Mouse (Mus musculus) CD4-positive naive resting alpha-beta T cell, adult 76 days (primary cell): ENCODE measurements around the gene Gm4767. TPM values are rescaled to one million over a fixed set of nuclear protein-coding genes. Genes with fewer than 3 reads are reported as not detected.

Experiments
- total RNA-seq: library from RNA; stranded (reverse); gene quantifications from one replicate; pipeline ENCODE4 v1.2.4, GENCODE M21; 2023

Gene Gm4767
- 0.73 TPM for total RNA-seq

GRCm38 (mm10) chr10:81811899-81812298, at the start of gene Gm4767:
Gene Gm4767 (plus strand): TSS chr10:81812186.

GRCm38 (mm10) chr10:81770506-81771403, 41.2 kb upstream of the Gm4767 start, which contains the start of gene Gm3055:
Gene Gm3055 (minus strand): TSS chr10:81771161.

GRCm38 (mm10) chr10:81863409-81864407, 51.7 kb downstream of the Gm4767 start, which contains the start of gene Gm32687:
Gene Gm32687 (plus strand): TSS chr10:81863934.

Other genes starting within 250 kb of the Gm4767 start
- 4.3 TPM for gene Tle2, start 237.6 kb upstream of the Gm4767 start, total RNA-seq
- not detected for gene Tle6, start 211.1 kb upstream of the Gm4767 start, total RNA-seq
- 4.0 TPM for gene BC025920, start 205.9 kb upstream of the Gm4767 start, total RNA-seq
- 21.5 TPM for gene Sirt6, start 184.4 kb upstream of the Gm4767 start, total RNA-seq
- gene Ankrd24, start 183.6 kb upstream of the Gm4767 start, total RNA-seq: 5.2 TPM
- 1.2 TPM for gene Gm10778, start 163.1 kb upstream of the Gm4767 start, total RNA-seq
- gene Zfp433, start 107.4 kb upstream of the Gm4767 start, total RNA-seq: 12.0 TPM
- 5.5 TPM for gene Gm3055, start 41.0 kb upstream of the Gm4767 start, total RNA-seq
- gene Gm32687, start 51.7 kb downstream of the Gm4767 start, total RNA-seq: 2.6 TPM
- gene Zfp781, start 118.3 kb downstream of the Gm4767 start, total RNA-seq: 2.8 TPM
- 3.5 TPM for gene Zfp873, start 235.9 kb downstream of the Gm4767 start, total RNA-seq